Mouse (Mus musculus): ENCODE measurements around the gene Nxpe5.

DNA sequence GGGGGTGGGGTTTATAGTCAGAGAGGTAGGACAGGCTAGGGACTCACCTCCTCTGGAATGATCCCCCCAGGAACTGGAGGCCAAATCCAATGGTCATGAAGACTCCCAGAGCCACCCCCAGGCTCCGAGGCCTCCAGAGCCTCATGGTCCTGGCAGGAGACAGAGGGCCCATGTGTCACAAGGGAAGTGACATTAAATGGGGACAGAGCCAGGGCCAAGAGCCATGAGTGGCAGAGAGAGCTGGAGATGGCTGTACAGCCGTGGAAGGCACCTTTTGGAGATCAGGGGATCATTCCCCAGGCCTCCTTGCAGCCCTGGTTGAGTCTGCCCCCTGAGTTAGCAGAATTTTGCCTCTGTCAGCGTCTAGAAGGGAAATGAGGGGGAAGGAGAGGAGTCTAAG lies 45.5 kb downstream of the Nxpe5 start:
- TF ChIP-seq CTCF (IDR thresholded peaks at IDR 0.05; ENCODE audit: low read depth) (no peak), EP300 (IDR thresholded peaks at IDR 0.05; ENCODE audit: low read depth) (no peak)

Measured in liver, embryonic 14.5 days (tissue).